Mouse (Mus musculus): Measurements from ENCODE around the gene Nck2. TPM values are rescaled to one million over a fixed set of nuclear protein-coding genes. Genes with fewer than 3 reads are reported as not detected.

Nck2 gene
- polyA plus RNA-seq, 1 experiment from 2014 or later: 41.7 TPM

DNA sequence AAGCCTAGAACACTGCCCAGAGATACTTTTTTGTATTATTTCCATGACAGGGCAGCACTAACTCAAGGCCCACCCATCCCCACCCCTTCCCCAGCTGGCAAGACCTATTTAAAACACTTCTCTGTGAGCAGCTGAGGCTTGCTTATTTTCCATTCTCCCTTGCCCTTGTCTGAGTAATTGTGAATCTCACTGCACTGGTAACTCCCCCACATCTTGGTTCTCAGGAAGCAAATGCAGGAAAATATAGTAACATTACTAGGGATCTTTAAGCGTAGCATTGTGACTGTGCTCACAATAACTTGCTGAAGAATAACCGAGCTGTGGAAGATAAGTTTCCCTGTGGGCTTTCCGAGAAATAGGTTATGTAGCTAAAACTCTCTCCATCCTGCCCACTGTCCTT lies 24.6 kb downstream of the Nck2 start:
- H3K9ac ChIP-seq (ENCODE audit: low read length): no peak overlapping the region
- H3K4me1 ChIP-seq (ENCODE audit: control insufficient read depth, insufficient read depth, low read length): 0 out of 2 replicates have a peak, but pooled peaks cover 1% of the 10 kb centered on the region
- DNase-seq (ENCODE audit: low spot score) (no peak), ATAC-seq (ENCODE audit: insufficient read depth, low FRiP score, low TSS enrichment) (no peak)
- no peaks in the 10 kb centered on the region for H3K36me3 ChIP-seq (ENCODE audit: control insufficient read depth, insufficient read depth, low read length)
- no peak overlapping the region for H3K4me3 ChIP-seq (ENCODE audit: low read depth, low read length)
- H3K27ac ChIP-seq (ENCODE audit: low read depth, low read length): no peak overlapping the region
- H3K9me3 ChIP-seq (ENCODE audit: control insufficient read depth, low read length): no peaks in the 10 kb centered on the region
- 94% methylated on average over 3 of the region's 3 CpGs for WGBS
- H3K4me2 ChIP-seq (ENCODE audit: low read depth): no peak overlapping the region
- no peaks in the 10 kb centered on the region for H3K27me3 ChIP-seq (ENCODE audit: control insufficient read depth, insufficient read depth, low read length)

- DNase-seq (ENCODE audit: low spot score) (no peak), ATAC-seq (ENCODE audit: insufficient read depth, low FRiP score, low TSS enrichment) (no peak)
- H3K36me3 ChIP-seq (ENCODE audit: control insufficient read depth, insufficient read depth, low read length): no peaks in the 10 kb centered on the region
- no peak overlapping the region for H3K9ac ChIP-seq (ENCODE audit: low read length)
- 94% methylated on average over 10 of the region's 10 CpGs for WGBS
- H3K4me2 ChIP-seq (ENCODE audit: low read depth): no peak overlapping the region
- H3K9me3 ChIP-seq (ENCODE audit: control insufficient read depth, low read length): no peaks in the 10 kb centered on the region
- no peak overlapping the region for H3K27ac ChIP-seq (ENCODE audit: low read depth, low read length)
- no peak overlapping the region for H3K4me3 ChIP-seq (ENCODE audit: low read depth, low read length)
- H3K4me1 ChIP-seq (ENCODE audit: control insufficient read depth, insufficient read depth, low read length): peaks cover 12% of the 10 kb centered on the region
- no peaks in the 10 kb centered on the region for H3K27me3 ChIP-seq (ENCODE audit: control insufficient read depth, insufficient read depth, low read length)
These were observed 26.2 kb downstream of the Nck2 start for GRCm38 (mm10) chr1:43470421-43471179.

DNA sequence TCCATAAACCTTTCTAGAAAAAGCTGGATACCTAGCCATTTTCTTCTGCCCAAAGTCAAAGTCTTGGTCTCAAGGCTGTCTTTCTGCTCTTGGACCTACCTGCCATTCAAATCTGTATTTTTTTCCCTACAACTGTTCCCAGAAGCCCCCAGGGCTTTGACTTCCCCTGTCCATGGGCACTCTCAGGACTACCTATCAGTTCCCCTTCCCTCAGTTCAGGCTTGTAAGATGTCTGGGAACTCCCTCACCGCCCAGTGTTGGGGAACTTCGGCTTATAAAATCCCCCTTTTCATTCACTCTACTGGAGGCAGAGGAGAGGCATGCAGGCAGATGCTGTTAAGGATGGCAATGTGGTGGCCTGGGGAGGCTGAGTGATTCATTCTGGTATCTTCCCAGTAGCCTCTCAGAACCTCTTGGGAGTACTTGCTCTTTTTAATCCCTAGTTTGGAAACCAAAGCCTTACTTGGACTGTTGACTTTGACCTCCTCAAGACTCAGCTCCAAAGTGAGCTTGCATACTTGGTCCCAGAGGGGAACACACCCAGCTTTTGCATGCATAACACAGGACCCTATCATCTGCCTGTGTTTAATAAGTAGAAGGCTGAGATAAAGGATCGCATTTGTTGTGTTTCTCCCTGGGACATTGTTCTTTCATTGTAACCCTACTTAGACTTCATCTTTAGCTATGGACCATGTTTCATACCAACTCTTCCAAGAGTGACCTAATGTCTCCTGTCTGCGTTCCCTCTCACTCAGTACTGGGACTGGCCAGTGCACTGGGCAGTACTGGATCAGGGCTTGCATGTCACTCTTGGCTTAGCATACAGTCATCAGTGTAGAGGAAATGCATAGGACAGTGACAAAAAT lies 27.0 kb downstream of the Nck2 start:
- Histone ChIP-seq H3K27me3 (ENCODE audit: control insufficient read depth, insufficient read depth, low read length) (no peaks in the 10 kb centered on the region), H3K9ac (ENCODE audit: low read length) (no peak overlapping the region), H3K4me3 (ENCODE audit: low read depth, low read length) (no peak overlapping the region), H3K27ac (ENCODE audit: low read depth, low read length) (no peak overlapping the region), H3K4me2 (ENCODE audit: low read depth) (no peak overlapping the region), H3K36me3 (ENCODE audit: control insufficient read depth, insufficient read depth, low read length) (no peaks in the 10 kb centered on the region), H3K4me1 (ENCODE audit: control insufficient read depth, insufficient read depth, low read length) (peaks cover 12% of the 10 kb centered on the region), H3K9me3 (ENCODE audit: control insufficient read depth, low read length) (no peaks in the 10 kb centered on the region)
- WGBS: 93% methylated on average over 4 of the region's 4 CpGs
- no peak for ATAC-seq (ENCODE audit: insufficient read depth, low FRiP score, low TSS enrichment)
- DNase-seq (ENCODE audit: low spot score): no peak

GRCm38 (mm10) chr1:43472046-43472649 lies 27.8 kb downstream of the Nck2 start:
- Histone ChIP-seq H3K9ac (ENCODE audit: low read length) (no peak overlapping the region), H3K27me3 (ENCODE audit: control insufficient read depth, insufficient read depth, low read length) (no peaks in the 10 kb centered on the region), H3K36me3 (ENCODE audit: control insufficient read depth, insufficient read depth, low read length) (no peaks in the 10 kb centered on the region), H3K9me3 (ENCODE audit: control insufficient read depth, low read length) (no peaks in the 10 kb centered on the region), H3K4me1 (ENCODE audit: control insufficient read depth, insufficient read depth, low read length) (peaks cover 12% of the 10 kb centered on the region), H3K27ac (ENCODE audit: low read depth, low read length) (no peak overlapping the region), H3K4me2 (ENCODE audit: low read depth) (no peak overlapping the region), H3K4me3 (ENCODE audit: low read depth, low read length) (no peak overlapping the region)
- ATAC-seq (ENCODE audit: insufficient read depth, low FRiP score, low TSS enrichment) (no peak), DNase-seq (ENCODE audit: low spot score) (no peak)
- 85% methylated on average over 8 of the region's 8 CpGs for WGBS

DNA sequence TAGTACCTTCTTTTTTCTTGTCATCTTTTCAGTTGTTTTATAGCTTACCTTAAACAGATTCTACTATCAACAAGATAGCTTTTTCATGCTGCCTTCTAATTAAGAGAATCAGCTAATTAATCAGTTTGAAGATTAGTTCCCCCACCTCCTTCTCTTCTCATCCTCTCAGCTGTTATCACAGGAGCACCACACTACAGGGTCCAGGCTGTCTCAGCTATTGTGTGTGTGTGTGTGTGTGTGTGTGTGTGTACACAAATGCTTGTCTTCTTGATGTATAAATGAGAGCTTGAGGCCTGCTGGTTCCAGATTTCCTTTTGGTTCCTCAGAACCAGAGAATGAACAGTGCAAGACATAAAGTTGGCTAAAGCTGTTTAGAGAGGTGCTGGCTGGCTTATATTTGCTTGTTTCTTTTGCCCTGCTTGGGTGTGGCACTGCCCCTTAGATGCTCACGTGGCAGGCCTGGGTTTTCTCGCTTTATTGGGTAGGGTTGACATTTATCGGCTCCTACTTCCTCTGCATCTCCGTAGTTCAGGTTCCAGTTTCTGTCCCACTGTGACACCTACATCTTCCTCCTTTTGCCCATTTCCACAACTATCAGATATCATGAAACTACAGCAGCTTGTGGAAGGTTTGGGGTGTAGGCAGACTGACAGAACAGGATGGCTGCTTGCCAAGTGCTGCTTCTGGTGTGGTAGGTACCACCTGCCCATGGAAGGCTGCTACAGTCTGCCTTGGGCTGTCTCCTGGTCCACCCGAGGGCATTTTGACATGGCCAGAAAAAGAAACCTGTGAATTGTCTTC lies 29.6 kb downstream of the Nck2 start:
- no peak overlapping the region for H3K4me2 ChIP-seq (ENCODE audit: low read depth)
- no peaks in the 10 kb centered on the region for H3K36me3 ChIP-seq (ENCODE audit: control insufficient read depth, insufficient read depth, low read length)
- no peaks in the 10 kb centered on the region for H3K9me3 ChIP-seq (ENCODE audit: control insufficient read depth, low read length)
- ATAC-seq (ENCODE audit: insufficient read depth, low FRiP score, low TSS enrichment) (no peak), DNase-seq (ENCODE audit: low spot score) (no peak)
- no peaks in the 10 kb centered on the region for H3K27me3 ChIP-seq (ENCODE audit: control insufficient read depth, insufficient read depth, low read length)
- H3K27ac ChIP-seq (ENCODE audit: low read depth, low read length): no peak overlapping the region
- H3K4me3 ChIP-seq (ENCODE audit: low read depth, low read length): no peak overlapping the region
- 93% methylated on average over 5 of the region's 5 CpGs for WGBS
- H3K9ac ChIP-seq (ENCODE audit: low read length): no peak overlapping the region
- peaks cover 12% of the 10 kb centered on the region for H3K4me1 ChIP-seq (ENCODE audit: control insufficient read depth, insufficient read depth, low read length)

- Histone ChIP-seq H3K9me3 (ENCODE audit: control insufficient read depth, low read length) (no peaks in the 10 kb centered on the region), H3K27me3 (ENCODE audit: control insufficient read depth, insufficient read depth, low read length) (no peaks in the 10 kb centered on the region), H3K27ac (ENCODE audit: low read depth, low read length) (no peak overlapping the region), H3K9ac (ENCODE audit: low read length) (no peak overlapping the region), H3K4me1 (ENCODE audit: control insufficient read depth, insufficient read depth, low read length) (peaks cover 12% of the 10 kb centered on the region), H3K4me2 (ENCODE audit: low read depth) (no peak overlapping the region), H3K4me3 (ENCODE audit: low read depth, low read length) (no peak overlapping the region), H3K36me3 (ENCODE audit: control insufficient read depth, insufficient read depth, low read length) (no peaks in the 10 kb centered on the region)
- WGBS: 64% methylated on average over 6 of the region's 6 CpGs
- ATAC-seq (ENCODE audit: insufficient read depth, low FRiP score, low TSS enrichment) (no peak), DNase-seq (ENCODE audit: low spot score) (no peak)
These were observed 30.4 kb downstream of the Nck2 start for GRCm38 (mm10) chr1:43474535-43475409.

GRCm38 (mm10) chr1:43477954-43478353 lies 33.6 kb downstream of the Nck2 start:
- H3K4me3 ChIP-seq (ENCODE audit: low read depth, low read length): no peak overlapping the region
- no peaks in the 10 kb centered on the region for H3K36me3 ChIP-seq (ENCODE audit: control insufficient read depth, insufficient read depth, low read length)
- H3K4me1 ChIP-seq (ENCODE audit: control insufficient read depth, insufficient read depth, low read length): peaks cover 12% of the 10 kb centered on the region
- ATAC-seq (ENCODE audit: insufficient read depth, low FRiP score, low TSS enrichment): no peak
- WGBS: 98% methylated on average over 3 of the region's 3 CpGs
- no peak overlapping the region for H3K9ac ChIP-seq (ENCODE audit: low read length)
- H3K27ac ChIP-seq (ENCODE audit: low read depth, low read length): no peak overlapping the region
- H3K4me2 ChIP-seq (ENCODE audit: low read depth): no peak overlapping the region
- H3K9me3 ChIP-seq (ENCODE audit: control insufficient read depth, low read length): no peaks in the 10 kb centered on the region
- no peak for DNase-seq (ENCODE audit: low spot score)
- H3K27me3 ChIP-seq (ENCODE audit: control insufficient read depth, insufficient read depth, low read length): no peaks in the 10 kb centered on the region
